Mouse (Mus musculus) cerebellum, adult (tissue): ENCODE data around the gene Rpusd3.

Experiments used
- ATAC-seq: cut with Nextera tagmentation; 2 replicates; pipeline ENCODE4 v1.9.2; 2017; ENCODE audit warnings: mild to moderate bottlenecking, moderate library complexity, mixed read lengths; ENCODE audit not compliant: insufficient number of reproducible peaks, low FRiP score, low TSS enrichment

Gene Rpusd3

DNA sequence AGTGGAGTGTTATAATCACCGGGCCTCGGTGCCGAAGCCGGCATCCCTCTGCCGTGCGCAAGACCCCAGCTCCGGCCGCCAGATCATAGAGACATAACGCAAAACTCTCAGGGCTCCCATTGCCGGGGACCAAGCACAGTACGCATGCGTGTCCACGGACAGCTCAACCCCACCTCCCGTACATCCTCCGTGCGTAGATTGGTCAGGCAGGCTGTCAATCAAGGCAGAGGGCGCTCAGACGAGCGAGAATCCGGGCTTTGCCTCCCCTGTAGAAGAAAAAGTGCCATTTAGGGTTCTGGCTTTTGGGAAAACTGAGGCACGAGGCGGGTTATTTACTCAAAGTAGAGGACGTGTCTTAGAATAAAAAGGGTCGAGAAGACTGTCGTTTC, at the start of gene Rpusd3:
Gene Rpusd3, minus strand, starts transcription at position 142 of the 389 bp plus-strand sequence.
- ATAC-seq = peak; percentile 98

GRCm38 (mm10) chr6:113468512-113468911, 49.4 kb upstream of the Rpusd3 start:
- 0 out of 2 replicates have a peak, but pooled peaks have one; percentile 5 for ATAC-seq

DNA sequence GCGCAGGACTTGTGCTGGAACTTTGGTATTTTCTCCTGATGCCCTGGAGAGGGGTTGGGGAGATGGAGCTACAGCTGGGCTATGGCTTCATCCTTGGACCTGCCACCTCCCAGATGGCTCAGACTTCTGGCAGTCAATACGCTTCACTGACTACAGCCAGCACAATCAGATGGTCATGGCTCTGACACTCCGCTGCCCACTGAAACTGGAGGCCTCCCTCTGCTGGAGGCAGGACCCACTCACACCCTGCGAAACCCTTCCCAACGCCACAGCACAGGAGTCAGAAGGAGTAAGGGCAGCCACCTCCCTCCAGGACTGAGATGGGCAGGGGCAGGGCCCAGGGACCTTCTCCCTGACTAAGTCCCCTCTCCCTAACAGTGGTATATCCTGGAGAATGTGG, 46.5 kb upstream of the Rpusd3 start:
- ATAC-seq = no peak

DNA sequence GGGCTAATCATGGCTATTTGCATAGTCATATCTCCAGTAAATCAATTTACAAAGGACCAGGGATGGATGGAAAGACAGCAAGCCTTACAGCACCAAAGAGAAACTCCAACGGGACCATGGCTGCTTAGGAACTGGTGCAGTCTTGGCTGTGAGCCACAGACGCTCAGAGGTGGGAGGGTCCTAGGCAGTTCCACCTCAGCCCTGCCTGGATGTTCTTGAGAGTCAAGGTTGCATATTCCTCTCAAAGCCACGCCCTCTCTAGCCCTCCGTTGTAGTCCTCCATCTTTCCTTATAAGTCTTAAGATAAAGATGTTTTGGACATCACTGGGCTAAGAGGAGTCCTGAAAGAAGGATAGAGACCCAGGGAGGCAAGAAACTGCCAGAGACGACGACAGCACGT, 44.9 kb upstream of the Rpusd3 start:
- no peak for ATAC-seq

- peak; percentile 66; the same call in 1 of the 2 replicates for ATAC-seq
Measured at GRCm38 (mm10) chr6:113458635-113459034, 39.5 kb upstream of the Rpusd3 start.

DNA sequence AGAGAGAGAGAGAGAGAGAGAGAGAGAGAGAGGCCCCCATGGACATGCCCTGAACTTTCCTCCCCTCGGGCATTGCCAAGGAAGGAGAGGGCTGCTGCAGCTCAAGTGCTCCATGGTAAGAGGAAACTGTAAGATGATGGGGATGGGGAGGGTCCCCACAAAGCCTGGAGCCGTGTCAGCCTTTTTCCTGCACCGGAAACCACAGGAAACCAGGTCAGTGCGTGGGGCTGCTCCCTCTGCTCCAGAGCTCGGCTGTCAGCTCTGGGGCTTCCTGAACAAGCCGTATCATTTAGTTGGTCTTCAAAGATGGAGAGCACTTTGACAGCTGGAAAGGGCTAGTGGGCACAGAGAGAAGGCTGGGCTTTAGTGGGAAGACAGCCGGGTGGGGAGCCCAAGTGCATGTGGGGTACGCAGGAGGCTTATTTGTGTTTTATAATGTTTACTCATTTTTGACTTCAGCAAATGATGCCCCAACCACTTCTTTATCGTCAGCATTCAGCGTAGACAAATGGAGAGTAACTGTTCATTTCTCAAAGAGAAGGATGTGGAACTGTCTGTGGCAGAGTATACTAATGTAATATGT, 38.9 kb upstream of the Rpusd3 start, which contains the start of gene Il17re:
Gene Il17re, plus strand, starts transcription at position 533 of the 583 bp plus-strand sequence.
- ATAC-seq = no peak

- no peak for ATAC-seq
Measured at GRCm38 (mm10) chr6:113455007-113455406, 35.9 kb upstream of the Rpusd3 start.

- no peak for ATAC-seq
Measured at GRCm38 (mm10) chr6:113451839-113452238, 32.7 kb upstream of the Rpusd3 start.

DNA sequence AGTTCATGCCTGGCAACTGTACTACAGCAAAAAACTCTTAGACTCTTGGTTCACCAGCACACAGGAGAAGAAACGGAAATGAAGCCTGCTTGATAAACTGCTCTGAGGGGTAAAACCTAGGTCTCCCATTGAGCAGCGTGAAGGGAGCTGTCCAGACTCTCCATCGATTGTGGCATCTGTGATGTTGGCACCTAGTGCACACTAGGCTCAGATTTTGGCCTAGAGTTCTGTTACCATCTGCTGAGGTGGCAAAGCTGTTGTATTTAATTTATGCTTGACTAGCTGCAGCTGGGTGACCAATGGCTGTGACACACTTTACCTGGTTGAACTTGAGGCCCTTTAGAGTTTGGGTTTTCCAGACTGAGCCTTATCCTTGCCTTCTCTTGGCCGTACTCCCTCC, 28.5 kb upstream of the Rpusd3 start:
- ATAC-seq = peak; percentile 26; the same call in 1 of the 2 replicates

DNA sequence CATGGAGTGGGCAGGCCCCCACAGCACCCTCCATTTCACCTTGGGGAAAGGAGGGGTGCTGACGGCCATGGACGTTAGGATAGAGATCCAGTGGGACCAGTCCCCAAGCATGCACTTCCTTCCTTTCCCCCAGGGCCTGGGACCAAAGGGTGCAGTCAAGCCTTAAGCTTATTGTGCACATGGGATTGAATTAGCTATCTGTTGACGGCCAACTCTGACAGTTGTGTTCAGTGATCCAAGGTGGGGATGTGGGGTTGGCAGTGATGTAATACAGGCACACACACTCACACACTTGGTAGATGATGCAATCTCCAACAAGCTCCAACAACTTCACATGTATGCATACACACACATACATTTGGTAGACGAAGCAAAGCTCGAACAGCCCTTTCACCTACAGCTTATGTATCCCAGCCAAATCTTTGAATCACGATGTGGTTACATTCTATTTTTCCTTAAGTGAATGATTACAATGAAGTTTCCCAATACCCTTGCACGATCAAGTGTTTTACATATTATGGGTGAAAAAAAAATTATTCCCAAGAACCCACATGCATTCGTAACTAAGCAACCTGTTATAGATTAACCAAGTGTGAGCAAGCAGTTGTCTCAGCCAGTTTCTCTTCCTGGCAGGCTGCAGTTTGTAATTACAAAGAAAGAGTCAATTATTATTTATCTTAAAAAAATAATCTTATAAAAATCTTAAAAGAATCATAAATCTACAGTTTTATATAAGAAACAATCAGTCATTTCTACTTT, 25.2 kb upstream of the Rpusd3 start:
- no peak for ATAC-seq

DNA sequence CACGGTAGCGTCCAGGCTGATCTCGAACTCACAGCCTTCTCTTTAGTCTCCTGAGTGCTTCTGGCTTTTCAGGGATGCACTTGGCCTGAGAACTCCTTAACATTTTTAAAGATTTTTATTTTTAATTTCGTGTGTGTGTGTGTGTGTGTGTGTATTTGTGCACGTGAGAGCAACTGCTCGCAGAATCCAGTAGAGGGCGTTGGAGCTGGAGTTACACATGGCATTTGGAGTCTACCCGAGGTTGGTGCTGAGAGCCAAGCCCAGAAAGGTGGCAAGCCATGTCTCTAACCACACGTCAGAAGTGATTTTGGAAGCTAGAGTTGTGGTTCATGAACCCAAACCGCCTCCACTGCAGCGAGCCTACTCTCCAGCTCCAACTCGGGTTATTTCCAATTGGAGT, 24.0 kb upstream of the Rpusd3 start:
- ATAC-seq = no peak

- peak; percentile 89 for ATAC-seq
Measured at GRCm38 (mm10) chr6:113442442-113443090, 23.4 kb upstream of the Rpusd3 start, which contains the start of gene Jagn1. Jagn1 (plus strand) TSS chr6:113442569.

DNA sequence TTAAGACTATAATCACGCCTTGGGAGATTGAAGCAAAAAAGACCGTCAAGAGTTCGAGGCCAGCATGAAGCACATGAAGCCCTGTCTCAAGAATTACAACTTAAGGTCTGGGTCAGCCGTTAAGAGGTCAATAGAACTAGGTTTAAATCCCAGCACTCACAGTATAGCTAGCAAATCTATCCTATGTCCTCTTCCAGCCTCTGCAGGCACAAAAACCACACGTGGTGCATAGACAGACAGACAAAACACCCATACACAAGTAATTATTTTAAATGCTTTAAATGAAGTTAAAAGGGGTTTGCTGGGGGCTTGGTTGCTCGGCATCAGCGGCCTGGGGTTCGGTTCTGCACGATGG, 22.9 kb upstream of the Rpusd3 start:
- ATAC-seq = no peak

GRCm38 (mm10) chr6:113441147-113441680, 22.1 kb upstream of the Rpusd3 start:
- peak; percentile 36; the same call in 1 of the 2 replicates for ATAC-seq

DNA sequence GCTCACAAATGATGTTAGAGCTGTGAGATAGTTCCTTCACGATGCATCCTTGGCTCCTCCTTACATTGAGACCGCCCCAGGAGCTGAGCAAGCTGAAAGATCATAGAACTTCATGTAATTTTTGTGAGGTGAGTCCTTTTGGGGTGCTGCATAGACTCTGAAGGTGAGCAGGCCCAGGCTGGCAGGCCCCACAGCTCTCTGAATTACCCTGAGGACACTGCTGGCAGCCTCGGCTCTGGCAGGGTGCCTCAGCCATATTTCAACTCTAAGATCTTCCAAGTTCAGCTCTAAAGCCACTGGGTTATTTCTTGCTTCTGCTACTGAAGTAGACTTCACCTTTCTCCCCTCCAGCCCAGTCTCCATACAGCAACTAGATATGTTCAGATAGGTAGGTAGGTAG, 21.5 kb upstream of the Rpusd3 start:
- ATAC-seq = 0 out of 2 replicates have a peak, but pooled peaks have one; percentile 4

DNA sequence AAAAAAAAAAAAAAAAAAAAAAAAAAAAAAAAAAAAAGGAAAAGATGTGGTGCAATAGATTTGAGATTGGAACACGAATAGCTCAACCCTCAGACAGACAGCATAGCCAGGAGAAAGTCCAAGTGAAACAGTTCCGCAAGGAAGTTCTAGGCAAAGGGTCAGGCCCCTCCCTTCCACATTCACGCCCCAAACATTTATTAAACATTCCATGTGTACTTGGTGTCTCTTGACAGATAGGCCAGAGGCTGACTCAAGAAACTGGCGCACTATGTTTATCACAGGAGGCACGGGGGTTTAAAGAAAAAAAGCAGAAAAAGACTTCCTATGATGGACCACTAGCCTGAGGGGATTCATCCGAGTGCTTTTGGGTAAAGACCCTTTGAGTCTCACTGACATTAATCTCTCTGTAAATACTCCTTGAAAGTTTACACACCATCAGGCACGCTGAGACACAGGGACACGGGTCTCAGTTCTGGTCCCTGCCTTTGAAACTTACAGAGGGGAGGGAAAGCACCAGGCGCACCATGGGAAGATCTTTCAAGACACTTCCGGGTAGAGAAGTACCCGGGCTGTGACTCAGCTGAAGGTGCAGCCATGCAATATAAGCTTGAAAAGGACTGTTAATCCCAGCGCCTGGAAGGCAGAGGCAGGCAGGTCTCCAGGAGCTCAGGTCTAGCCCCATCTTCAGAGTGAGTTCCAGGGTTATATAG, 19.7 kb upstream of the Rpusd3 start:
- ATAC-seq = no peak

- ATAC-seq = no peak
Measured at GRCm38 (mm10) chr6:113437135-113437534, 18.0 kb upstream of the Rpusd3 start.

DNA sequence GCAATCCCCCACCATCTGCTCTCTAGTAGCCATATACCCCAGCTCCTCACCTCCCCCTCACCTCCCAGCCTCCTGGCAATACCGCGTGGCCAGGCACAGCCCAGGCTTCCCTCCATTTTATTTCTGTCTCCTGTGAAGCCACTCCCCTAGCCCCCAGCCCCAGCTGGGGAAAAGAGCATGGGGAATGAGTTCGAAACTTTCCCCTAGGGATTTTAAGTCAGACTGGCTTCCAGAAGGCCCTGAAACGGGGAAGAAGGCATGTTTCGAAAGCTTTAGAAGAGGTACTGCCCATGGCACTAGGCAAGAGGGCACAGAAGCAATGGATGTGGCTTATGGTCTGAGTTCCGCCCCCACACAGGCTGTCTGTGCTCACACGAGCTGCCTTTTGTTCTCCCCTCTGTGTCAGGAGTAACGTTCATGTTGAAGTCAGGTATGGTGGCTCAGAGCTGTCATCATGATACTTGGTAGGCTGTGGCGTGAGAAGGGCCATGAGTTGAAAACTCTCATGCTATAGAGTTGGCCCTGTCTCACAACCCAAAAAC, 16.6 kb upstream of the Rpusd3 start, which contains the start of gene Cidec:
Gene Cidec, minus strand, starts transcription at position 97 of the 542 bp plus-strand sequence.
- no peak for ATAC-seq

GRCm38 (mm10) chr6:113434691-113435090, 15.6 kb upstream of the Rpusd3 start:
- no peak for ATAC-seq

GRCm38 (mm10) chr6:113433661-113434060, 14.5 kb upstream of the Rpusd3 start:
- no peak for ATAC-seq
